Mouse (Mus musculus) lung, embryonic 14.5 days (tissue): ENCODE data around the gene Lsm4. TPM values are rescaled to one million over a fixed set of nuclear protein-coding genes. Genes with fewer than 3 reads are reported as not detected.

Experiments used
- ATAC-seq: fragments of 200-750 bp; cut with Nextera tagmentation; 2 replicates; pipeline ENCODE4 v1.8.0; 2017; ENCODE audit warnings: mild to moderate bottlenecking, moderate TSS enrichment, moderate library complexity; ENCODE audit not compliant: insufficient read depth
- DNase-seq: peaks from one replicate; pipeline ENCODE4 v3.0.0-alpha.2; 2015
- H3K27ac ChIP-seq: fragments of 300-500 bp; sonication (generic); 2 replicates; pipeline ENCODE4 v1.5.1; 2014; ENCODE audit warnings: low read depth, mild to moderate bottlenecking, moderate library complexity
- H3K27me3 ChIP-seq: fragments of 300-500 bp; sonication (generic); 2 replicates; pipeline ENCODE4 v1.6.1; 2014; ENCODE audit warnings: low read length, control low read depth; ENCODE audit not compliant: insufficient read depth
- H3K36me3 ChIP-seq: fragments of 300-500 bp; sonication (generic); 2 replicates; pipeline ENCODE4 v1.6.1; 2014; ENCODE audit warnings: control low read depth; ENCODE audit not compliant: insufficient read depth
- H3K4me1 ChIP-seq: fragments of 300-500 bp; sonication (generic); 2 replicates; pipeline ENCODE4 v1.6.1; 2014; ENCODE audit warnings: antibody characterized with exemption, control low read depth; ENCODE audit not compliant: insufficient read depth
- H3K4me2 ChIP-seq: fragments of 300-500 bp; sonication (generic); 2 replicates; pipeline ENCODE4 v1.6.1; 2014; ENCODE audit warnings: mild to moderate bottlenecking
- H3K4me3 ChIP-seq: fragments of 300-500 bp; sonication (generic); 2 replicates; pipeline ENCODE4 v1.5.1; 2014; ENCODE audit warnings: low read depth, low read length
- H3K9ac ChIP-seq: fragments of 300-500 bp; sonication (generic); 2 replicates; pipeline ENCODE4 v1.6.1; 2014
- H3K9me3 ChIP-seq: fragments of 300-500 bp; sonication (generic); 2 replicates; pipeline ENCODE4 v1.6.1; 2016; ENCODE audit warnings: low read depth, low read length, control low read depth
- CTCF ChIP-seq: IDR thresholded peaks from 2 replicates; pipeline ENCODE4 v1.5.1; 2016; ENCODE audit warnings: antibody characterized with exemption, low read depth
- WGBS: fragments of 180-500 bp; shearing (Covaris S2); extraction: QIAGEN DNeasy Blood & Tissue Kit; methylation state at CpG from one replicate; pipeline ENCODE4 v1.1.7; 2014; 5-methylcytosine and 5-hydroxymethylcytosine counted together
- polyA plus RNA-seq: library from polyadenylated mRNA; unstranded; fragments of >200 nt; fragmentation: Nextera tagmentation; extraction: Ambion mirVana; gene quantifications from 2 replicates; pipeline ENCODE4 v1.2.1, GENCODE M21; 2014

The Lsm4 gene
- polyA plus RNA-seq, 1 experiment from 2014 or later, result 327 TPM

DNA sequence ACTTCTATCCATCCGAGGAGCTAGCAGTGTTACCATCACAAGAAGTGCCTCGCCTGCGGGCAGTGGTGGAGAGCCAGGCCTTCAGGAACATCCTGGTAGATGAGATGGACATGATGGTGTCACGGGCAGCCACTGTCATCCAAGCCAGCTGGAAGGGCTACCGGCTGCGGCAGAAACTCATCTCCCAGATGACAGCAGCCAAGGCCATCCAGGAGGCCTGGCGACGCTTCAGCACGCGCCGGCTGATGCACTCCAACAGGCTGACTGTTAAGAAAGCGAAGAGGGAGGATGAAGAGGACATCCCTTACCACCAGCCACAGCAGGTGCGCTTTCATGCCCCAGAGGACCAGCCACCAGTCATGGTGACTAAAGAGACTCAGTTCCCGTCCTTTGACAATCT lies 35.2 kb downstream of the Lsm4 start:
- Histone ChIP-seq H3K27me3 (no peaks in the 10 kb centered on the region), H3K4me1 (no peaks in the 10 kb centered on the region), H3K36me3 (peaks cover 6% of the 10 kb centered on the region; the same call in 1 of the 2 replicates), H3K4me3 (no peak overlapping the region), H3K9ac (no peak overlapping the region), H3K27ac (no peak overlapping the region), H3K4me2 (no peak overlapping the region), H3K9me3 (no peaks in the 10 kb centered on the region)
- WGBS, result 78% methylated on average over 14 of the region's 14 CpGs
- ATAC-seq (no peak), DNase-seq (no peak)
- TF ChIP-seq CTCF, result no peak

DNA sequence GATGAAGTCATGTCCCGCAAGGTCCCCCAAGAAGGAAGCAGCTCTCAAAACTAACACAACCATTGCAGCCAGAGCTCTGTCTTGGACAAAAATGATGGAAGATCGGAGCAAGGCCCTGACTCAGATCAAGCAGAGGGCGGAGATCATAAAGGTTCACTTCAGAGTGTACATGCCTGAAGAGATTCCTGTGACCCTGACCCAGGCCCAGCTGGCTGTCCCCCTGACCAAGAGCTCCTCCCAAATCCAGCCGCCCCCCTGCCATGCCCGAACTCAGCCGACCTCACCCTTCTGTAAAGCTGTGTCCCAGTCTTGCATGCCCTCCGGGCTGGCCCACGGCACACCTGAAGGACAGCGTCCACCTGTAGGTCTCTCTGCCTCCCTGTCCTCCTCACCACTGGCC lies 36.7 kb downstream of the Lsm4 start:
- Histone ChIP-seq H3K4me1 (no peaks in the 10 kb centered on the region), H3K27me3 (no peaks in the 10 kb centered on the region), H3K9me3 (no peaks in the 10 kb centered on the region), H3K4me3 (no peak overlapping the region), H3K9ac (no peak overlapping the region), H3K27ac (no peak overlapping the region), H3K4me2 (no peak overlapping the region), H3K36me3 (no peaks in the 10 kb centered on the region)
- DNase-seq (no peak), ATAC-seq (no peak)
- 90% methylated on average over 9 of the region's 9 CpGs for WGBS
- no peak for TF ChIP-seq CTCF

DNA sequence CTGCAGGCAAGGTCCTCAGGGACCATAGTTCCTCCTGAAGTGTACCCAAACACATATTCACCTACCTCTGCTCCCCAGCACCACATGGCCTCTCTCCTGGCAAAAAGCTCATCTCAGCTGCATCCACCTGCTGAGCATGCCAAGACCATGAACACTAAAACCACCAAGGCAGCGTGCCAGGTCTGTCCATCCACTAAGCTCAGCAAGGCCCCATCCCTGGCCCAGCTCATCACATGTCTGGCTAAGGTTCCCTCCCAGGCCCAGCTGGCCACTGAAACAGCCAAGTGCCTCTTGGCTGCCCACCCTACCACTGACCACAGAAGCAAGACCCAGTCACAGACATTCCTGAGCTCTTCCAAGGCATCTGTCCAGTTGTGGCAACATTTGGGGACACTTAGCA lies 37.2 kb downstream of the Lsm4 start:
- H3K36me3 ChIP-seq, result no peaks in the 10 kb centered on the region
- no peak overlapping the region for H3K4me2 ChIP-seq
- no peak overlapping the region for H3K9ac ChIP-seq
- H3K4me3 ChIP-seq, result no peak overlapping the region
- no peaks in the 10 kb centered on the region for H3K9me3 ChIP-seq
- WGBS, result 96% methylated on average over 1 of the region's 1 CpGs
- DNase-seq (no peak), ATAC-seq (no peak)
- no peak for TF ChIP-seq CTCF
- H3K27me3 ChIP-seq, result no peaks in the 10 kb centered on the region
- H3K4me1 ChIP-seq, result no peaks in the 10 kb centered on the region
- H3K27ac ChIP-seq, result no peak overlapping the region

DNA sequence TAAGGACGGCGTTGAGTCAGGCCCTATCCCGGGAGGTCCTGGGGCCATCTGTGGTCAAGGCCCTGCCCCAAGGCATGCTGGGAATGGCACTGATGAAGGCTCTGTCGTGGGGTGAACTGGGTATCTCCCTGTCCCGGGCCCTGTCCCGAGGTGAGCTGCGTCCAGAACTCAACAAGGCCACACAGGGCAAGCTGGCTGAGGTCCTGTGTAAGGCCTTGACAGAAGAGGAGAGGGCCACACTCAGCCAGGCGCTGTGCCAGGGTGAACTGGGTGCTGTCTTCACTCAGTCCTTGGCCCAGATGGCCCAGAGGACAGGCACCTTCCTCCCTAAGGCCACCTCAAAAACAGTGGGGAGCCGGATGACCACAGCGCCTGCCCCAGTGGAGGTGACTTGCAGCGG lies 38.0 kb downstream of the Lsm4 start:
- ATAC-seq (no peak), DNase-seq (no peak)
- no peak overlapping the region for H3K4me2 ChIP-seq
- H3K9ac ChIP-seq, result no peak overlapping the region
- H3K4me3 ChIP-seq, result no peak overlapping the region
- 77% methylated on average over 11 of the region's 11 CpGs for WGBS
- H3K27me3 ChIP-seq, result no peaks in the 10 kb centered on the region
- H3K27ac ChIP-seq, result no peak overlapping the region
- no peaks in the 10 kb centered on the region for H3K4me1 ChIP-seq
- H3K9me3 ChIP-seq, result no peaks in the 10 kb centered on the region
- H3K36me3 ChIP-seq, result no peaks in the 10 kb centered on the region
- TF ChIP-seq CTCF, result no peak

DNA sequence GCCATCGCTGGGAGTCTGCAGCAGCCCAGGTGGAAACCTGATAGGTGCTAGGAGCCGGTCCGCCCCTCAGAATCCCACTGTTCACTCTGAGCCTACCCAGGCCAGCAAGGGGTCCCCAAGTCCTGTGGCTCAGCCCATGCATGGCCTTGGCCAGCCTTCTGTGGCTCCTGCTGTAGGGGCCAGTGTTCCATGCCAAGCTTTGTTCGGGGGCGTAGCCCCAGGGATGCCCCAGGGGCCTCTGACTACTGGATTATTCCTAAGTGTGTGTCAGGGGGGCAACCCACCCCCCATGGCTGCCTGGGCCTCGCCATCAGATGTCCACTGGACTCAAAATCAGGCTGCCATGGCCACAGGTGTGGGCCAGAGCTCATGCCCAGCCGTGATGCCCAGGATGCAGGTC lies 40.9 kb downstream of the Lsm4 start:
- WGBS, result 77% methylated on average over 7 of the region's 7 CpGs
- ATAC-seq, result no peak
- H3K4me2 ChIP-seq, result no peak overlapping the region
- H3K4me3 ChIP-seq, result no peak overlapping the region
- H3K9me3 ChIP-seq, result no peaks in the 10 kb centered on the region
- no peak for DNase-seq
- H3K27me3 ChIP-seq, result no peaks in the 10 kb centered on the region
- H3K27ac ChIP-seq, result no peak overlapping the region
- H3K36me3 ChIP-seq, result no peaks in the 10 kb centered on the region
- no peak for TF ChIP-seq CTCF
- no peak overlapping the region for H3K9ac ChIP-seq
- H3K4me1 ChIP-seq, result no peaks in the 10 kb centered on the region

DNA sequence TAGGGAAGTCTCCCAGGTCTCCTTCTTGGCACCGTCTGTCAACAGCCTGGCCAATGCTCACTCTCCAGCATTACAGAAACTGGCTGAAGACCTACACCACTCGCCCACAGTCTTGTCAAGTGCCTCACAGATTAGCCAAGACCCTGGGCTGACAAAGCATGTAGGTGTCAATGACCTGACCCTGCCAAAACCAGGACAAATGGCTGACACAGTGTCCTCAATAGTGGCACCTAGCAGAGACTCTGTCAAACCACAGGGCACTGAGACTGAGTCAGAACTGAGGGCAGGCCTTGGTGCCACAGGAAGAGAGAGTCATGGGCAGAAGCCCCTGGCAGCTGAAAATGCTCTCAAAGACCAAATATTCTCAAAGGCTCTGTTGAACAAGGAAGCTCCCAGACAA lies 42.0 kb downstream of the Lsm4 start:
- WGBS, result 43% methylated on average over 2 of the region's 2 CpGs
- Histone ChIP-seq H3K9me3 (no peaks in the 10 kb centered on the region), H3K27ac (no peak overlapping the region), H3K36me3 (no peaks in the 10 kb centered on the region), H3K27me3 (no peaks in the 10 kb centered on the region), H3K9ac (no peak overlapping the region), H3K4me2 (no peak overlapping the region), H3K4me1 (no peaks in the 10 kb centered on the region), H3K4me3 (no peak overlapping the region)
- ATAC-seq, result no peak
- no peak for DNase-seq
- no peak for TF ChIP-seq CTCF

DNA sequence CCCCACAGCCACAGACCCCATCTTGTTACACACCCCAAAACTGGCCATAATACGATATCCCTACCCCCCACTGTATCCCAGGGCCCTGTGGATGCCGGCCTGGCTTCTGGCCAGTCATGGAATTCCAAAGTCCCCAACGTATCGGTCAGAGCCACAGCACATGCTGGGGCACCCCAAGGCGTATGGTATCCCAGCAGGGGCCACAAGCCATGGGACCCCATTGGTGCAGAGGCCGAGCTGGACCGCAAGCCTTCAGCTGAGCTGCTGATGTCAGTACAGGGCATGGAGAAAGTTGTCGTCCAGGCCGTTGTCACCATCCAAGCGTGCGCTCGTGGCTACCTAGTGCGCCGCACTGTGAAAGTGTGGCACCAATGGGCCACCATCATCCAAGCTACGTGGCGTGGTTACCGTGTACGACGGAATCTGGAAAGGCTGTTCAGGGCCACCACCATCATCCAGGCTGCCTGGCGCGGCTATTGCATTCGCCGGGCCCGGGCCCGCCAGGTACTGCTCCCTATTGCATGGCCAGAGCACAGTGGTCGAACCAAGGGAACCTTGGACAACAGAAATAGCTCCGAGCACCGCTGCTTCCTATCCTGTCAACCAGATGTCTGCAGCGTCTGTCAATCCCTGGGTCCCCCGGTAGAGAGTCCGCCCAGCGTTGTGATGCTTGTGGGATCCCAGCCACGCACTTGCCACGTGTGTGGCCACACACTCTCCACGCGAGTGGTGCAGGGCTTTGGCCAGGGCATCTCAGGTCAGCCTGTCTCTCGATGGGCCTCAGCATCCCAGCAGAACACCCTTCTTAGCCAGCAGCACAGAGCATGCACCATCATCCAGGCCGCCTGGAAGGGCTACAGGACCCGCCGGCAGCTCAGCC lies 43.7 kb downstream of the Lsm4 start:
- Histone ChIP-seq H3K4me2 (no peak overlapping the region), H3K9me3 (no peaks in the 10 kb centered on the region), H3K36me3 (no peaks in the 10 kb centered on the region), H3K4me1 (no peaks in the 10 kb centered on the region), H3K9ac (no peak overlapping the region), H3K27ac (no peak overlapping the region), H3K27me3 (no peaks in the 10 kb centered on the region), H3K4me3 (no peak overlapping the region)
- ATAC-seq (no peak), DNase-seq (no peak)
- TF ChIP-seq CTCF, result no peak
- WGBS, result 75% methylated on average over 40 of the region's 40 CpGs
